Mouse (Mus musculus): ENCODE results near the gene Rtl8a.

GRCm38 (mm10) chrX:53608122-53608813, 35.2 kb downstream of the Rtl8a start:
- TF ChIP-seq CTCF (IDR thresholded peaks at IDR 0.05; ENCODE audit: low read depth, low read length) (no peak), POLR2A (IDR thresholded peaks at IDR 0.05; ENCODE audit: extremely low read depth, insufficient read depth, low read length) (no peak)

Measured in liver, adult 2 months (tissue).